Mouse (Mus musculus) lung, postnatal 25 days (tissue): ENCODE data around the gene Pla2g10.
"Not testable (repeated sequence)": the region's sequence is repeated elsewhere in the genome, so short reads cannot be mapped to it uniquely, and the experiment has no call there.

Experiments used
- DNase-seq: peaks from one replicate; pipeline ENCODE4 v3.0.0; 2022; ENCODE audit warnings: low spot score

Pla2g10 gene

DNA sequence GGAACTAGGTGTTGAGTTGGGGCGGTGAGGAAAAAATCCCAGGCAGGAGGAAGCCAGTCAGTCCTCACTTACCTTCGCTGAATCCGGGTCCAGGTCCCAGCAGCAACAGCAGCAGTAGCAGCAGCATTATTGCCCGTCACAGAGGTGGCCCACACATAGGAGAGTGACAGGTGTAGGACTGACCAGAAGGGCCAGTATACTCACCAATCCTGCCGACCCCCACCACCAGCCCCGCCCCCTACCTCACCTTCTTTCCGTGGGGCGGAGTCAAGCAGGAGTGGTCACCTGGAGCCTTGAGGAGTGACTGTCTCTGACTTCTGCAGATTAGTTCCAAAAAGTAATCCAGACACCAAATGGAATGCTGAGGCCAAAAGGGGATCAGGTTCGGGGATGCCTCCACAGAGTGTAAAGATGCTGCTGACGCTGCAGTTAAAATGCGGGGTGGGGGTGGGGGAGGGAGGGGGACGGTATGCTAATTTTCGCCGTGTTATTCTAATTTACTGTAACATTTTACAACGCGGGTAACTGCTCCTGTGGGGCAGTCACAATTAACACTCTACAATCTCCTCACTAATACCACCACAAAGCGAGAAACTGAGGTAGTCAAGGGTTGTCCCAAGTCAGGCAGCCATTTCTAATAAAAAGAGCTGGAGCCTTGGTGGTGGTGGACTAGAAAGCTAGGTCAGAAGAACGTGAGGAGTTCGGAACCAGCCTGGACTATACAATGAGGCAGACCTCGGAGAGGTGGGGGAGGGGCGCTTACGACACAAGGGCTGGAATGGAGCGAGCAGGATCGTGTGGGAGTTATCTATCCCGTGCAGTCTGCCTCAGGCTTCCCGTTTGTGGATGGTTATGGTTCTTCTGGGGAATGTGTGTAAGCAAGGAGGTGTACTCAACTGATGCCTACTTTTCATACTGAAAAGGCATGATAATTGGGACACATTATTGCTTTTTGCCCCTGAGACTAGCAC, at the start of gene Pla2g10:
Gene Pla2g10 (minus strand): TSS at position 699 of the 971 bp plus-strand sequence.
- DNase-seq: no peak

DNA sequence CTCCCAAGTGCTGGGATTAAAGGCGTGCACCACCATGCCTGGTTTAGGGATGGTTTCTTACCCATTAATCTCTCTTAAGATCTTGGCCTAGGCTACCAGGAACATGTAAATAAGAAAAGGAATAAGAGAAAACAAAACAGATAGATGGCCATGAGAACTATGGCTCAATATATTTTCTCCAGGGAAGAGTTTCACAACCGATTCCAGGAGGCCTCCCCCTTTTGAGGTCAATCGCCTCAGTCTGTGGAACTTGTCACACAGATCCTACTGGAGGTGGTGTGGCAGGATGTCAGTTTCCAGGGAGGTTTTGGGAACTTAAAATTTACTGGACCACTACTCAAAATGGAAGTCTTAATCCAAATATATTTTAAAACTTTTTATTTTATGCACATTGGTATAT, 43.9 kb upstream of the Pla2g10 start:
- not testable (repeated sequence) for DNase-seq

DNA sequence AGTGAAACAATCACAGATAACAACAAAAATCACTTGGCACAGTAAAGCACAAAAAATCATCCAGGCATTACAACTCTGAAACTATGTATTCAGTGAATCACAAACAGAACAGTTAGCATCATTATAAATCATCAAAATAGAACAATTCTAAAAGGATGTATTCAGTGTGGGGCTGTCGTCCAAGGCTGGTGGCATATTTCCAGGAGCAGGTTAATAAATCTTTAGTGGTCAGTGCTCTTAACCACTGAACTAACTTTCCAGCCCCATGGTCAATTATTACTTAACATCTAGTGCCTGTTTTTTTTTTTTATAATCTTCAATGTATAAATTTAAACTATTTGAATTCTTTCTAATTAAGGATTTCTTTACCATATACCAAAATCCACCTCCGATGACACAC, 43.2 kb upstream of the Pla2g10 start:
- not testable (repeated sequence) for DNase-seq

DNA sequence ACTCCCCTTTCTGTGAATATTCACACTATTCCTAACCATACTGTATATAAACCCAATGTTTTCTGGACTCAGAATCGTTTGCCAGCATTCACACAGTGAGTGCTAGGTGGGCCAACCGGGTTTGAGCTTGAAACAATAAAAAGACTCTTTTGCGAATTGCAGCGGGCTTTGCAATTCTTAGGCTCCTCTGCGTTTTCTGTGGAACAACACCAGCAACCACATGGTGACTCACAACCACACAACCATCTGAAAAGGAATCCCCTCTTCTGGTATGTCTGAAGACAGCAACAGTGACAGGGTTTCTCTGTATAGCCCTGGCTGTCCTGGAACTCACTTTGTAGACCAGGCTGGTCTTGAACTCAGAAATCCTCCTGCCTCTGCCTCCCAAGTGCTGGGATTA, 41.3 kb upstream of the Pla2g10 start:
- not testable (repeated sequence) for DNase-seq

DNA sequence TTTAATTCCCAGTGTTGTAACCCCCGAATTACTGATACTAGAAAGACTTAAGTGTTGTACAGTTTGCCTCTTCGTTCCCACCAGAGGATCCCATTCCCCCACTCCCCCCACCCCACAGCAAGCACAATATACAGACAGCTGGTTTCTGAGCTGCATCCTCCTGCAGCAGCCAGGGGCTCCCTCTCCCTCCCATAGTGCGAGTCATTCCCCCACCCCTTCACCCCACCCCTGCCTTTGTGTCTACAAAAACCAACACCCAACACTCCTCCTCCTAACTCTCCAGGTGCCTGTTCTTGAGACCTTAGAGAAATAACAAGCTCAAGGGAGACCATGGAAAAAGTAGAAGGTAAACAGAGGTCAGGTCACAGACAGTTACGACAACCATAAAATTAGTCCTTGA, 40.8 kb upstream of the Pla2g10 start:
- not testable (repeated sequence) for DNase-seq

DNA sequence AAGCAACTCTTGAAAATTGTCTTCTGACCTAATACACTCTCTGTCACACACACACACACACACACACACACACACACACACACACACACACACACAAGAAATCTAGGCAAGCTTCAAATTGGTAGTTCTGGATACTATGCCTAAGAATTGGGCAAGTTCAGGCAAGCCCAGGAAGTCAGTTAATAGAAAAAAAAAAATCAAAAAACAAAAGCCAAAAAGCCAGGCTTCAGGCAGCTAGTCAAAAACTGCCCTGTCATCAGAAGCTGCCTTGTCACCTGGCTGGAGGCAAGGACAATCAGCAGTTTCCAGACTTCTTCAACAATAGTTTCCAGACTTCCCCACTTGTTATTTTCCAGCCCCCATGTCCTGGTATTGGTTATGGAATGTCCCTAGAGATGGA, 35.6 kb upstream of the Pla2g10 start:
- DNase-seq: no peak

DNA sequence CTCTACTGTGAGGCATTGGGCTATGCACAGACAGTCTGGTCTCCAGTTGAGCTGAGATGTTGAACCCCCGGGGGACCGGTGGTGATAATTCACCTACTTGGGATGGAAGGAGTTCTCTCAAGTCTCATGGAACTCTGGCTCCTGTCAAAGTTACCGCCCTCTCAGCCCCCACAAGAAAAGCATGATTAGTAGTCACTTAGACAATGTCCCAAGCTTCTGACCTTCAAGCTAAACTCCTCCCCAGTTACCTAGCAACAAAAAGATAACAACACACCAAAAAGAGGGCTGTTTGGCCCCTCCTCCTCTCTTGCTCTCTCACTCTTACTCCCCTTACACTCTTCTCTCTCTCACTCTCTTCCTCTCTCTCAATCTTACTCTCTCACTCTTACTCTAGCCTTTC, 33.7 kb upstream of the Pla2g10 start:
- DNase-seq: no peak

DNA sequence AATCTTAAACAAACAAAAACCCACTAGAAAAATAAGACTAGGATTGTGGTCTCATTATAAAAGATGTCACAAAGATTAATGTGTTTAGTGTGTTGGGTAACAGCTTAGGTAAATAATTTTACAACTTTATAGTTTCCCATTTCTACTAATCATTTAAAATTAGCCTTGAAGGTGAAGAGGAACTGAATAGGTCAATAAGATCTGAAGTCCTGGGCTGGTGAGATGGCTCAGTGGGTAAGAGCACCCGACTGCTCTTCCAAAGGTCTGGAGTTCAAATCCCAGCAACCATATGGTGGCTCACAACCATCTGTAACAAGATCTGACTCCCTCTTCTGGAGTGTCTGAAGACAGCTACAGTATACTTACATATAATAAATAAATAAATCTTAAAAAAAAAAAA, 32.0 kb upstream of the Pla2g10 start:
- not testable (repeated sequence) for DNase-seq

DNA sequence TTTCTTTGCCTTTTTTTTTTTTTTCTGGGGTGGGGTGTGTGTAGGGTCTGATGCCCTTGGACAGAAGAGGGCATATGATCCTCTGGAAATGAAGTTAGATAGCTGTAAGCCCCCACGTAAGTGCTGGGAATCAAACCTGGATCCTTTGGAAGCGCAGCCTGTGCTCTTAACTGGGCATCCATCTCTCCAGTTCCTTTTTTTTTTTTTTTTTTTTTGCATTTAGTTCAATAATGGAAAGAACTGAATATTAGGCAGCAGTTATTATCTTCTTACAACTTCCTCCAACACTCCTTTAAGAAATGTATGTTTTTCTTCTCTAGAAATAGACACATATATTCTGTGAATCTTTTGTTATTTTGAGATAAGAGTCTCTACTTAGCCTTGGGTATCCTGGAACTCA, 27.0 kb upstream of the Pla2g10 start:
- no peak for DNase-seq

DNA sequence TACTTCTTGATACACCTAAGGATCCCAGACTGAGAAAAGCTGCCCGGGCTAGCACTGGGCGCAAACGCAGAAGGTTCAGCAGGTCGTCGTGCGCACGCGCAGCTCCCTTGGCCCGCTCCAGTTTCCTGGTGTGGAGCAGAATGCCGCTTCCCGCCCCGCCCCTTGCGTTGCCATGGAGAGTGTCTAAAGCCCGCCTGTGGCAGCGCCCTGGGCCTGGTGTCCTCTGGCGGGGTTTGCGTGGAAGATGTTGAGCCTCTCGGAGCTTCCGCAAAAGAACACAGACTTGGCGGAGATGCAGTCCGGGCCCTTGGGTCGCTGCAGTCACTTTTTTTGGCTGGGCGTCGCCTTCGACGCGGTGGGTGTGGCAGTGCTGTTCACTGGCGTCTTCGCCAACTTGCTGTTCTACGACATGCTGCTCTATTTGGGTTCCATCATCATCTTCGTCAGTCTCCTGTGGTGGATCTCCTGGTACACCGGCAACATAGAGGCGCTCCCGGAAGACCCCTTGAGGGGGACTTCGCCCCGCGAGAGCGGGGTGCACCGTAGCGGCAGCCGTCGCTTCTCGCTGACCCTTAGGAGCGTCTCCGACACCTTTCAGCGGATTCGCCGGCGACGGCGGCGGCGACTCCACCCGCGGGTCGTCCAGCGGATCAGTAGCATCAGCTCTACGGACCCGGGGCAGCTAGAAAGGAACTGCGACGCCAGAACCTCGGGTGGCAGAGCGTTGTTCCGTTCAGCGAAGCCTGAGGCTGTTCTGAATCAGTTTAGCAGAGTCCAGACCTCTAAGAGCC, 23.8 kb upstream of the Pla2g10 start:
- peak; percentile 96 for DNase-seq

DNA sequence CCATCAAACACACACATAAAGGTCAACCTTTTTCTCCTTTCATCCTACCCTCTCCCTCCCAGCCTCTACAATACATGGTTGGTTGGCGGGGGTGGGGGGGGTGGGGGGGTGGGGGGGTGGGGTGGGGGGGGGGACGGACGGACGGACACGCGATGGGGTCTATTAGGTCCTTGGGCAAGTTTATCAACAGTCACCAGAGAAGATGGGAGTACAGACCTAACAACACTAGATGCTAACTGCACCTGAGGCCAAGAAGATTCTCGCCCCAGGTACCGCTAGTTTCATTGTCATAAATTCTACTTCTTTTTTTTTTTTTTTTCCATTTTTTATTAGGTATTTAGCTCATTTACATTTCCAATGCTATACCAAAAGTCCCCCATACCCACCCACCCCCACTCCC, 23.2 kb upstream of the Pla2g10 start:
- no peak for DNase-seq

DNA sequence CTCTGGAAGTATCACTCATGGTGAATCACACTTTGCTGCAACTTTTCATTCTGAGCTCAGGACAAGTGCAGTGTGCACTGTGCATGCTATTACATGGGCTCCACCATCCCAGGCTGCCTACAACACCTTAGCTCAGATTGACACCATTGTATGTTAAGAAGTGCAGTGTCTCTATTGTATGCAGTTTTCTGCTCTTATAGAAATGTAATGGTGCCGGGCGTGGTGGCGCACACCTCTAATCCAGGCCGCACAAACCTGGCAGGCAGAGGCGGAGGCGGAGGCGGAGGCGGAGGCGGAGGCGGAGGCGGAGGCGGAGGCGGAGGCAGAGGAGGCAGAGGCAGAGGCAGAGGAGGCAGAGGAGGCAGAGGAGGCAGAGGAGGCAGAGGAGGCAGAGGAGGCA, 19.8 kb upstream of the Pla2g10 start:
- no peak for DNase-seq

DNA sequence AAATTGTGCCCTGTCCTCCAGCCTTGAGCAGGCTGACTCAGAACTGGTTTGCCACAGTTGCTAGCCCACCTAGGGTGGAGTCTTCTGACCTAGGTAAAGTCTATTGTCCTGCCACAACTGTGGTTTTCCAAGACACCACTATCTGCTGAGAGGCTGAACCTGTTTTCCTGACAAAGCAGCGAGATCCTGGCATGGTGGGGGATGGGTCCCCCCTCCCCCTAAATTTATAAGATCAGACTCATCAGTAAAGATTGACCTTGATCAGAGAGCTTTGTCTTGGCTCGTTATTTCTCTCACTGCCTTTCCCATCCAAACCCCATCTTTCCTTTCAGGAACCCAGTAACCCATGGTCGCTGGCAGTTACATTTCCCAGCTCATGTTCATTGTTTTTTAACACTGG, 19.2 kb upstream of the Pla2g10 start:
- DNase-seq: no peak

DNA sequence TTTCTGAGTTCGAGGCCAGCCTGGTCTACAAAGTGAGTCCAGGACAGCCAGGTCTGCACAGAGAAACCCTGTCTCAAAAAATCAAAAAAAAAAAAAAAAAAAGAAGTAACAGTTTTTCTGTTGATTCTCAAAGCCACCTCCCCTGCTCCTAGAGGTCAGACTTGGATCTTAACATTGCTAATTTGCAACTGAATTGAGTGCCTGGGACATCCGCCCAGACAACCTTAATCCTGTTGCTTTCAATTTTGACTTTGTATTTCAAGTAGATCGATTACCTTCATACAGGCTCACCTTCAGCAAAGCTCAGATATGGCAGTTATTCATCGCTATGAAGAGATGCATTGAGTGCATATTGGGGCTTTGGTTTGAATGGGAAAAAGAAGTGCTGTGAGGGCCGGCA, 18.5 kb upstream of the Pla2g10 start:
- DNase-seq: no peak

DNA sequence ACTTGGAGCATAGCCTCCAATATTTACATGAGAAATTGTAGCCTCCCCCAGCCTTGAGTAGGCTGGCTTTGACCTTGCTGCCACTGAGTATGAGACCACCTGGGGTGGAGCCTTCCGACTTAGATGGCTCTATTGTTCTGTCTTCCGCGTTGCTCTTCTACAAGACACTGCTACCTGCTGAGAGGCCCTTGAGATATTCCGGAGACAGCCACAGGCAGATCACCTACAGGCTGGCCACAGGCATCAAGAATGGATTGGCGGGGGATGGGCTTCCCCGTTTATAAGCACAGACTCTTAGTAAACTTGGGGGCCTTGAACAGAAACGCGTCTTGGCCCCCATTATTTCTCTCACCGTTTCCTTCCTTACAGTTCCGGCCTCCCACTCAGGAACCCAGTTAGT, 18.0 kb upstream of the Pla2g10 start:
- DNase-seq: not testable (repeated sequence)

DNA sequence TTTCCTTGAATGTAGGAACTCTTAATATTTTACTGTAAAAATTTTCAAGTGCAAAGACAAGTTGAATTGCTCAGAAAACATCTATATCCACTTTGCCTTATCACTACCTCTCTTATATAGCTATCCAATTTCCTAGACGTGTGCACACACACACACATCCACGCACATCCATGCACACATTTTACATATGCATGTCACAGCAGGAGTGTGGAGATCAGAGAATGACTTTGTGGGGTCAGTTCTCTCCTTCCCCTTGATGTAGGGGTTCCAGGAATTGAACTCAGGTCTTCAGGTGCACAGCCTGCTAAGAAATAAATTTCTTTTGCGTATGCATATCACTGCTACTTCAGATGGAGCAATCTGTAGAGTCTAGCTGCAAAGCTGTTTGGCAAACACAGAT, 17.3 kb upstream of the Pla2g10 start:
- DNase-seq: no peak

DNA sequence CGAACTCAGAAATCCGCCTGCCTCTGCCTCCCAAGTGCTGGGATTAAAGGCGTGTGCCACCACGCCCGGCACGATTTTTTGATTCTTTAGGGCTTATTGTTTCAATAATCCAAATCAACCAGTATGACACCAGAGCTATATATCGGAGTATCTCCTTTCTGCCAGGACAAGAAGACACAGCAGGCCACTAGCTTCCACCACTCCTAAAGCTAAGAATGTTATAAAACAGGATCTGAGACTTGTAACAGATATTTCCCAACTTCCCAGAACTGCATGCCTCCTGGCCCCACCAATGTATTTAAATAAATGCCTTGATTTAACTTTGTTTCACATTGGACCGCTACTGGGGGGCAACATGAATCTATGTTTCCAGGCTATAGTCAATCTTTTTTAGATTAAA, 16.9 kb upstream of the Pla2g10 start:
- no peak for DNase-seq

DNA sequence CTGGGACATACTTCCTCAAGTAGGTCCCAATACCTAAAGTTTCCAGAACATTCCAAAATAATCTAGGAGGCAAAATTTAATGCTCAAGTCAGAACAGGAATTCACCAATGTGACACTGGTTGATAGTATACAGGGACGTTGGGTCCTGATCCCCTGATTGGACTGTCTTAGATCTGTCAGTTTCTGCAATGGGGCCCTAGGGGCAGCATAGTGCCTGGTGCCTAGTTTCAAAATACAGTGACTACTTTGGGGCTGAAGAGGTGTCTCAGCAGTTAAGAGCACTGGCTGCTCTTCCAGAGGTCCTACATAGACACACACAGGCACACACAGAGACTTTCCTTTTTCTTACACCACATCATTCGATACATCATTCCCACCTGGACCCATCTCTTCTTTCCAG, 10.1 kb upstream of the Pla2g10 start:
- DNase-seq: no peak

DNA sequence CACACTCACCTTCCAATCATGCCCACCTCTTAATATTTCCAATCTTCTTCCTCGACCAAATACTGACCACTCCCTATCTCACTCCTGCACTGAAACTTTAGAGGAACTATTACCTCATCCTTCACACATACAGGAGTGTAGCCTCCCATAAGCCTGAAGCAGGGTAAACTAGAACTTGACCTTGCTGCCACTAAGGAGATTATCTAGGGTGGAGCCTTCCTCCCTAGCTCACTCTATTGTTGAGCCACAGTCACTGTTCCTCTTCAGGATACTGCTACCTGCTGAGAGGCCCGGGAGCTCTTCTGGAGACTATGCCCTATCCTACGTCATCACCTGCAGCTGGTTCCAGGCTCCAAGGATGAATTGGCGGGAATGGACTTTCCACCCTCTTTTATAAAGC, 8.3 kb upstream of the Pla2g10 start:
- not testable (repeated sequence) for DNase-seq

DNA sequence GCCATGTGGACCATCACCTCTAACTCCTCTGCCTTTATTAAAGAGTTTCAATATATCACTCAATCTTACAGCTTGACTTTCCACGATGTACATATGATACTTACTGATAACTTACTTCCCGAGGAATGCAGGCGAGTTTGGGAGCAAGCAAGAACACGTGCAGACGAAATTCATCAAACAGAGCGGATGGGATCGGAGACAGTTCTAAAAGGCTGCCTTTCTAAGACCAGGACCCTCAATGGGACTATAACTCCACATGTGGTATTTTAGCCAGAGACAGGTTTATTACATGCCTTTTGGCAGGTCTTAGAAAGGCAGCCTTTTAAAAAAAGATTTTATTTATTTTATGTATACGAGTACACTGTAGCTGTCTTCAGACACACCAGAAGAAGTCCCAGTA, 5.2 kb upstream of the Pla2g10 start:
- no peak for DNase-seq

DNA sequence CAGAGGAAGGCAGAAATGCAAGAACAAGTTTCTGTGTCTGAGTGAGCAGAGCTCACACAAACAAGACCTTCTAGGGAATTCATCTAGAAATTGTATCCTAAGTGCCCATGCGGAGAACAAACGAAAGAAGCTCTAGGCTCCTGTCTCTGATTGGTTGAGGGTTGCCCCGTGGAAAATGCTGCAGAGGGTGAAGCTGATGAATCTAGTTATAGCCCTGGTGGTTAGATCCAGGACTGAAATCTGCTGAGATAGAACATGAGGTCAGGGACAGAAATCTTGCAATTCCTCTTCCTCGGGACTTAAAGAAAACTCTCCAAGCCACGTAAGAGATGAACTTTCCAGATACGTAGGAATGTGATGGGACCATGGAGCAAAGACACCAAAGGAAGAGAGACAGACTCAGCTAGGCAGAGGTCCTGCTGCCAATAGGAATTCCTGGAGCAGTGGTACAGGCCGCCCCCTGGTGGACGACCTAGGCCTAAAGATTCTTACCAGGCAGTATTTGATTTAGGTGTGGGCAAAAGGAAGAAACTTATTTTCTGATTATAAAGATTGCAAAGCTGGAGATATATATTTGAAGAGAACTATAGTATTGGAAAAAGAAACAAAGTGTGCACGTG, 2.8 kb upstream of the Pla2g10 start:
- peak; percentile 68 for DNase-seq

DNA sequence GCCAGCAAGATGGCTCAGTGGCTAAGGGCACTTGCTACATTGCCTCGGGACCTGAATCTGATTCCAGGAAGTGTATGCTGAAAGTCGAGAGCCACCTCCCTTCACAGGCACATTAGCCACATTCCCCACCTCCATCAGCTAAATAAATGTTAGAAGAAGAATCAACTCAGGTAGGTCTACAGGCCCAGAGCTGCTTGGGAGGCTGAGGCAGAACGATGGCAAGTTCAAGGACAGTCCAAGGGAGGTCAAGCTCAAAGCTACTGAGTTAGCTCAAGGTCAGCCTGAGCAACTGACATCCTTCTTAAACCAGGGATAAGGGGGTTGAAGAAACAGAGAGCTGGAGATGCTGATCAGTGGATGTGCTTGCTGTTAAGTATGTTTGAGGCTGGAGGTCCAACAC, 2.0 kb upstream of the Pla2g10 start:
- DNase-seq: no peak

DNA sequence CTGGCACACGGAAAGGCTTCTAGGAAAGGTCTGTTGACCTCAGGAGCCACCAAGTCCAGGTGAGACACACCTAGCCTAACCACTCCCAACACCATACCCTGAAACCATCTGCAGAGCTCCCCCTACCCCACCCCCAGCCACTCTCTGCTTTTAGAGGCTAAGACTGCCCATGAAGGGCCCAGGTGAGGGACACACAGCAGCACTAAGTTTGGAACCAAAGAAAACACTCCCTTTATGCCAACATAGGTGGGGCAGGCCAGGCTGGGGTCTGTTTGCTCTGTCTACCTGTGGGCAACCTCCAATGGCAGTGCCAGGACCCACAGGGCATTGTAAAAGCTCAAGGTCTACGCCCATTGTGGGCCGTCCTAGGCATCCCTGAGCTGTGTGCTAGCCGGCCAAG, 1.4 kb downstream of the Pla2g10 start:
- DNase-seq: no peak
